Mouse (Mus musculus) hematopoietic stem cell, adult 5-6 weeks (primary cell): Measurements from ENCODE around the gene Tmem179b. TPM values are rescaled to one million over a fixed set of nuclear protein-coding genes. Genes with fewer than 3 reads are reported as not detected.

ENCODE experiments used
- total RNA-seq: library from RNA; stranded (forward); fragments of 172-1452, 232-1000 nt; gene quantifications from 2 replicates; pipeline ENCODE4 v1.2.3, GENCODE M21; 2017

Gene Tmem179b
- total RNA-seq, 1 experiment from 2014 or later = 65.5 TPM

Other genes starting within 250 kb of the Tmem179b start
- gene Slc22a8, start 183.2 kb downstream of the Tmem179b start, total RNA-seq = 0.31 TPM in 1 of 2 replicates, not detected in the other
- not detected in 2 replicates for gene Slc22a6, start 156.4 kb downstream of the Tmem179b start, total RNA-seq
- gene Chrm1, start 110.7 kb downstream of the Tmem179b start, total RNA-seq = not detected in 2 replicates
- gene Slc3a2, start 51.1 kb downstream of the Tmem179b start, total RNA-seq = 88.1 and 113 TPM in 2 replicates
- 58.5 and 90.9 TPM in 2 replicates for gene Wdr74, start 38.6 kb downstream of the Tmem179b start, total RNA-seq
- not detected in 2 replicates for gene 1700092M07Rik, start 33.7 kb downstream of the Tmem179b start, total RNA-seq
- 90.9 and 120 TPM in 2 replicates for gene Stx5a, start 33.1 kb downstream of the Tmem179b start, total RNA-seq
- gene Nxf1, start 17.4 kb downstream of the Tmem179b start, total RNA-seq = 87.8 and 104 TPM in 2 replicates
- 22.0 and 51.0 TPM in 2 replicates for gene Tmem223, start 3.5 kb downstream of the Tmem179b start, total RNA-seq
- gene Taf6l, start 11.9 kb upstream of the Tmem179b start, total RNA-seq = 12.3 and 15.6 TPM in 2 replicates
- gene Polr2g, start 24.1 kb upstream of the Tmem179b start, total RNA-seq = 58.9 and 69.7 TPM in 2 replicates
- 1.1 and 3.7 TPM in 2 replicates for gene Zbtb3, start 28.1 kb upstream of the Tmem179b start, total RNA-seq
- gene Ttc9c, start 44.9 kb upstream of the Tmem179b start, total RNA-seq = 61.0 and 83.7 TPM in 2 replicates
- gene Hnrnpul2, start 45.5 kb upstream of the Tmem179b start, total RNA-seq = 67.9 and 104 TPM in 2 replicates
- gene AC129217.1, start 55.3 kb upstream of the Tmem179b start, total RNA-seq = not detected in 2 replicates
- 49.6 and 52.7 TPM in 2 replicates for gene Bscl2, start 63.0 kb upstream of the Tmem179b start, total RNA-seq
- 0.38 TPM in 1 of 2 replicates, not detected in the other for gene Gng3, start 64.7 kb upstream of the Tmem179b start, total RNA-seq
- gene Lrrn4cl, start 76.3 kb upstream of the Tmem179b start, total RNA-seq = not detected in 2 replicates
- gene Ubxn1, start 97.0 kb upstream of the Tmem179b start, total RNA-seq = 174 and 180 TPM in 2 replicates
- gene Uqcc3, start 106.5 kb upstream of the Tmem179b start, total RNA-seq = 117 and 118 TPM in 2 replicates
- gene Lbhd1, start 109.3 kb upstream of the Tmem179b start, total RNA-seq = 5.8 and 26.3 TPM in 2 replicates
- not detected in 2 replicates for gene Gm49403, start 109.5 kb upstream of the Tmem179b start, total RNA-seq
- 43.8 and 69.3 TPM in 2 replicates for gene 1810009A15Rik, start 114.4 kb upstream of the Tmem179b start, total RNA-seq
- gene Gm49416, start 114.5 kb upstream of the Tmem179b start, total RNA-seq = not detected in 2 replicates
- 10.9 and 13.2 TPM in 2 replicates for gene Ints5, start 118.5 kb upstream of the Tmem179b start, total RNA-seq
- 70.1 and 70.6 TPM in 2 replicates for gene Ganab, start 123.6 kb upstream of the Tmem179b start, total RNA-seq
- gene B3gat3, start 145.9 kb upstream of the Tmem179b start, total RNA-seq = 17.2 and 26.8 TPM in 2 replicates
- gene Rom1, start 154.9 kb upstream of the Tmem179b start, total RNA-seq = 2.1 and 3.1 TPM in 2 replicates
- 25.4 and 27.2 TPM in 2 replicates for gene Eml3, start 155.1 kb upstream of the Tmem179b start, total RNA-seq
- gene Mta2, start 167.4 kb upstream of the Tmem179b start, total RNA-seq = 148 and 167 TPM in 2 replicates
- 23.2 and 25.3 TPM in 2 replicates for gene Tut1, start 179.4 kb upstream of the Tmem179b start, total RNA-seq
- gene Eef1g, start 192.6 kb upstream of the Tmem179b start, total RNA-seq = 700 and 731 TPM in 2 replicates
- 28.0 and 41.8 TPM in 2 replicates for gene Ahnak, start 214.8 kb upstream of the Tmem179b start, total RNA-seq